Mouse (Mus musculus) natural killer cell, adult 2 months (primary cell): Measurements from ENCODE around the gene Sorbs2.
A peak's percentile ranks its signal among the peaks of the same experiment; 100 is the strongest.

Experiments
- DNase-seq, 2 experiments: peaks; one replicate each; pipeline ENCODE4 v3.0.0; 2022; ENCODE audit warnings: low spot score in 2 of 2

Sorbs2 gene

GRCm38 (mm10) chr8:45755482-45755881 is 247.9 kb downstream of the Sorbs2 start:
- no peak for DNase-seq

- DNase-seq = no peak
Measured at GRCm38 (mm10) chr8:45755972-45756371, 248.4 kb downstream of the Sorbs2 start.

DNA sequence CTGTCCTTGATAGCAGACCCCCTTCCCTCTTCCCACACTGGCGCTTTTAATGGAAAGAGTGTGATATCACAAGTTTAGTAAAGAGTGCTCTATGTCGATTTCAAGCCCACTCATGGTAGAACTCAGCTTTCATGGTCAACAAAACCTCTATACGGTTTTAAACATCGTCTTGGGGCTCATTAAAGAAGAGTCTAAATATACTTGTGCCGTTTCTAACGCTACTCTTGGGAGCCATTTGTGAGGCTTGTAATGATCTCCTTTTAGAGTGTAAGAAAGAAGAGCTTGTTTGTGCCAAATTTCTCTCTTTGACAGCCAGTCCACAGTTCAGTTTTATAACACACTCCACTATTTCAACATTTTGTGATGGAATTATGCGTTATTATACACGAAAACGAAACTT is 253.0 kb downstream of the Sorbs2 start:
- DNase-seq = no peak

GRCm38 (mm10) chr8:45761053-45761452 is 253.5 kb downstream of the Sorbs2 start:
- no peak for DNase-seq

- no peak for DNase-seq
Measured at GRCm38 (mm10) chr8:45762982-45763689, 255.5 kb downstream of the Sorbs2 start.

DNA sequence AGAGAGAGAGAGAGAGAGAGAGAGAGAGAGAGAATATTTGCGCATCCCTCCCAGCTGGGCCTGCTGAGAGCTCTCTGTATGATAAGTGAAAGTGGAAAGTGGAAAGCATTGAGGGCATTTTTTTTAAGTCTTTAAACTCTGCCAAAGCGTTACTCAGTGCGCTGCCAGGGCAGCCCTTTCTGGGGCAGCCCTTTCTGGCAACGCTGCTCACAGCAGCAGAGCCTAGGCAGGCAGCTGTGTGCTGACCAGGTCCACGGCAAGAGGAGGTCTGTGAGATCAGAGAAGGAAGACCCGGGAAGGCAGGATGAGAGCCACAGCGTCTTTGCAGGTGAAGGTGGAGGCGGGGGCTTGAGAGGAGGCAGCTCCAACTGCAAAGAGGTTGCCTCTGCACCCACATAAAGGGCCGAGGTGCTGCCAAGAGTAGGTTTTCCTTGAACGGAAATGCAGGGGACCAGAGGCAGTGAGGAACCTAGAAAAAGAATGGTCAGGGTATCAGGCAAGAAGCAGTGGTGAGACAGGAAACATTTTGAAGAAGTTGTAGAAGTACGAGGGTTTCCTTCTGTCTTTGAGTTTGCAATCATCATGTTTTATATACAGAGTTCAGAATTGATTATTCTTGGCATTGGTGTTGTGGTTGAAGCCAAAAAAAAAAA is 256.2 kb downstream of the Sorbs2 start:
- no peak for DNase-seq

DNA sequence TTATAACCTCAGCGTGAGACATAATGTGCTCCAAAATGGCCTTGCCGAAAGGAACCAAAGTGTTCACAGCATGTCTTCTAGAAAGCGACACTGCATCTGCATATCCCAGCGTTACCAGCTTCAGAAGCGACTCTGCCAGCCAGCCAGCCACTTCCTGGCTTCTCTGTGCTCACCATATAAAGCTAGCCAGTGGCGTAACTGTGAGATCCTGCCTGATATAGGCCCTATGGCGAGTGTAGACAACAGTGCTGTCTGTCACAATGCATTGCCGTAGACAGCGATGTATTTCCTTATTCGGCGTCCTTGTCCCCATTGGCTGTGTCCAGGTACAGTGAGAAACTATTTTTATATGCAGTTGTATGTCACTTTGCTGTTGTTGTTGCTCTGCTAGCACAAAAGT is 258.6 kb downstream of the Sorbs2 start:
- DNase-seq = no peak

- no peak for DNase-seq
Measured at GRCm38 (mm10) chr8:45774841-45775240, 267.3 kb downstream of the Sorbs2 start.

GRCm38 (mm10) chr8:45775481-45775880 is 267.9 kb downstream of the Sorbs2 start:
- DNase-seq = no peak

GRCm38 (mm10) chr8:45776366-45776765 is 268.8 kb downstream of the Sorbs2 start:
- no peak for DNase-seq

GRCm38 (mm10) chr8:45776977-45777376 is 269.4 kb downstream of the Sorbs2 start:
- no peak for DNase-seq

DNA sequence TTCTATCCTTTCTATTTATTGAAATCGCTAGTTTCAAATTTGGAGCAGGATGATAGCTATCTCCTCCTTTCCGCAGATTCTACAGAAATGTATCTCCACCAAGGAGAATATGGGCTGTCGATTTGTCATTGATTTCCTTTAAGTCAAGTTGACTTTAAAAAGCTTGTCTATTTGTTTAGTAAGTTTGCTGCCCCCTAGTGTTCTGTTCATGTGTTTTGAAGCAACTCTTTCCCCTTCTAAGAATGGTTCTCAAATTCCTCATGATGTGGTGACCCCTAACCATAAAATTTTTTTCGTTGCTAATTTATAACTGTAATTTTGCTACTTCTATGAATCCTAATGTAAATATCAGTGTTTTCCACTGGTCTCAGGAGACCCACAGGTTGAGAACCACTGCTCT is 273.0 kb downstream of the Sorbs2 start:
- DNase-seq = no peak

DNA sequence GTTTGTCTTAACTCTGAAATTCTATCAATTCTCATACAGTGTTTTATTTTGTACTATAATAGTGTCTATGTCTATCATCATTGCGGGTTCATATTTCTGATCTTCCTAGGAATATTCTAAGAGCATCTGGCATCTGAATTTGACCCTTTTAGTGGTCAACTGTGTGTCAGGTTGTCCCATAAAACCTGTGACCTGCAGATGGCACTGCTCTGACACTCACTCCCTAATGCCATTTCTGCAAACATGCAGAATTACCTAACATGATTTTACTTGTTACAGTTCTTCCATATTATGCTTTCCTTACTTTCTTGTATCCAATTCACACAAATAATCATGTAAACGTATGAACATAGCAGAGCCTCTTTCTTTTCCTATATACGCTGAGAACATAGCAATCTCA is 281.0 kb downstream of the Sorbs2 start:
- no peak for DNase-seq

DNA sequence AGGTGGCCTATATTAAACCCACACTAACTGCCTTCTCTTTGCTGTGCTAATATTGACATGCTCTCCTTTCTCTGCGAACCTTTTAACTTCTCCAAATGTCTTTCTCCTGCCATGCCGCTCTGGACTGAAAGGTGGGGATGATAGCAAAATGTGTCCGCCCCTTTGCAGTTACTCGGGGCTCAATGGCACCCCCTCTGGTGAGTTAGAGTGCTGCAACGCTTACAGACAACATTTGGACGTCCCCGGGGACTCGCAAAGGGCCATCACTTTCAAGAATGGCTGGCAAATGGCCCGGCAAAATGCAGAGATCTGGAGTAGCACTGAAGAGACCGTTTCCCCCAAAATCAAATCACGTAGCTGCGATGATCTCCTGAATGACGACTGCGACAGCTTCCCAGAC is 287.3 kb downstream of the Sorbs2 start:
- no peak for DNase-seq

DNA sequence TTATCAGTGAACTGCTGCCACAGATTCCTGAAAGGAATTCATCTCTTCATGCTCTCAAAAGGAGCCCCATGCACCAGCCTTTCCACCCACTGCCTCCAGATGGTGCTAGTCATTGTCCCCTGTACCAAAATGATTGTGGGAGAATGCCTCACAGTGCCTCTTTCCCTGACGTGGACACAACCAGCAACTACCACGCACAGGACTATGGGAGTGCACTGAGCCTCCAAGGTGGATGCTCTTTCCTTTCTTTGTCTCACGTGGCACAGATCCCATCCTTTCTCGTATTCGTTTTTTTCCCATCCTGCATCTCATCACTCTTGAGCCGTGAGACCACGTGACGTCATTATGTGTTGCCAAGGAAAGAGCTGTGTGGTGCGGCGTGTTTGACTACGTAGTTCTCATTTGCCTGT is 288.7 kb downstream of the Sorbs2 start:
- DNase-seq = no peak

GRCm38 (mm10) chr8:45799517-45799916 is 291.9 kb downstream of the Sorbs2 start:
- no peak for DNase-seq

GRCm38 (mm10) chr8:45808597-45808996 is 301.0 kb downstream of the Sorbs2 start:
- DNase-seq = no peak

- peak in 1 of 2 experiments; percentile 34 for DNase-seq
Measured at GRCm38 (mm10) chr8:45816765-45817426, 309.3 kb downstream of the Sorbs2 start.

DNA sequence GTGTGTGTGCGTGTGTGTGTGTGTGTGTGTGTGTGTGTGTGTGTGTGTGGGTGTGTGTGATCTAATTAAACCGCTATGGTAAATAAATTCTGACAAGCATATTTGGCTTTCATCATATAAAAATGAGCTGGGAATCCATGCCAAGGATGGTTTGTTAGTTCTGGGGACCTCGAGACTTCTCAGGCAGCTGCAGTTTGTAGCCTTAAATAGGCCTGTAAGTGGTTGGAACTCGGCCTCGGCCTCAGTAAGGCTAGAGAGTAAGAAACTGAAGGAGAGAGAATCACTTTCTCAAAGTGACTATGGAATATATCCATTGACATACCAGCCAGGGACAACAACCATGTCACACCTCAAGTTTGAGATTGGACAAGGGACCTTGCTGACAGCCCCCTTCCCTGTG is 314.1 kb downstream of the Sorbs2 start:
- DNase-seq = no peak

DNA sequence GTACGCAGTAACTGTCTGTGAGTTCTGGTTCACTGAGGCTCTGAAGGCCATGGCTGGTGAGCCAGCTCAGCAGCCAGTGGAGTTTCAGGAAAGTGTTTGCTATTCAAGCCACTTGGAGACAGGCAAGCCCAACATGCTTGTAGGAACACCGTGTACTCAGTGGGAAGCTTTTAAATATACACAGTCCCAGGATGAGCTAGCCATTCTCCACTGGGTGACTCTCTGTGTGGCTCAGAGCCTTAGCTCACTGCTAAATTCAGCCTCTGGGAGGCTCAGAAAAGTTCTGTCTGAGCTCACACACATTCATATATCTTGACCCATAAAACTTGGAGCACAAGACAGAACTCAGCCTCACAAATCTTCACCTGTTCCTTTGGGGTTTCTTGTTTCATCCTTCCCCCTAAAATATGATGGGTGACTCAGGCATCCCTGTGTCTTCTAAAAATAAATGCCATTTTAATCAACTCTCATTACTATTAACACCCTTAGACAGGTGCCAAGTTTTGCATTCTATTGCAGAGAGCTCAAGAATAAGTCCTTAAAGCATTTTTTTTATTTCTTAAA is 322.5 kb downstream of the Sorbs2 start:
- DNase-seq = no peak

DNA sequence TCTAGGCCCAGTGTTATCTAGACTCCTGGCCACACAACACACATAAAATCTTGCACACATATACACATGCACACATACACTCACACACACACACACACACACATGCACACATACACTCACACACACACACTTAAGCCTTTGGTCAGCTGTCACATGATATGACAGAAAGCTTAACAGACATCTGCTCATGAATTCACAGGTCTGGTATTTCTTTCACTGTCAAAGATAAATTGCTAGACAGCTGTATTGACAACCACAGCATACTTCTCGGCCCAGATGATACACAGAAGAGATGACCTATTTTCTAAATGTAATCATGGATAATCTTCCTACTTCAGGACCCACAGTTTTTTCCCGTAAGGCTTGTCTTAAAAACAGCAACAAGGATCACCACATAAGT is 326.3 kb downstream of the Sorbs2 start:
- no peak for DNase-seq

GRCm38 (mm10) chr8:45843306-45843705 is 335.7 kb downstream of the Sorbs2 start:
- no peak for DNase-seq
